Mouse (Mus musculus) heart, postnatal 4 days (tissue): ENCODE data around the gene Tmsb4x. TPM values are rescaled to one million over a fixed set of nuclear protein-coding genes. Genes with fewer than 3 reads are reported as not detected.

Source experiments
- DNase-seq: peaks from one replicate; pipeline ENCODE4 v3.0.0; 2021
- total RNA-seq, 2 experiments: library from RNA; stranded (reverse); gene quantifications; 2 replicates each; pipeline ENCODE4 v1.2.3; 2021

Gene Tmsb4x
- total RNA-seq, 2 experiments from 2014 or later: 856 to 962 TPM

- DNase-seq: no peak
These were observed 29.0 kb downstream of the Tmsb4x start for GRCm38 (mm10) chrX:167179961-167180642.

DNA sequence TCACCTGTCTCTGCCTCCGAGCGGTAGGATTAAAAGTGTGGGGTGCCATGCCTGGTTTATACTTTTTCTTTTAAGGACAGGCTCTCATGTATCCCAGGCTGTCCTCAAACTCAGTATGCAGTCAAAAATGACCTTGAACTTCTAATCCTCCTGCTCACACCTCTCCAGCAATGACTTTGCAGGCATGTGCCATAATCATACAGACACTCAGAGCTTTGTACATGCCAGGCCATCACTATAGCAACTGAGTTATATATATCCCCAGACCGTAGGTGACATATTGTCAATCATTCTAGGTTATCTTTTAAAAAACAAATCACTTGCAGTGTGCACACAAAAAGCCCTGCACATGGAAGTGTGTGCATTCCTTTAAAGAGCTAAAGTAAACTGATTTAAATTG lies 29.6 kb downstream of the Tmsb4x start:
- DNase-seq: no peak

GRCm38 (mm10) chrX:167175319-167175718 lies 33.8 kb downstream of the Tmsb4x start:
- DNase-seq: no peak

DNA sequence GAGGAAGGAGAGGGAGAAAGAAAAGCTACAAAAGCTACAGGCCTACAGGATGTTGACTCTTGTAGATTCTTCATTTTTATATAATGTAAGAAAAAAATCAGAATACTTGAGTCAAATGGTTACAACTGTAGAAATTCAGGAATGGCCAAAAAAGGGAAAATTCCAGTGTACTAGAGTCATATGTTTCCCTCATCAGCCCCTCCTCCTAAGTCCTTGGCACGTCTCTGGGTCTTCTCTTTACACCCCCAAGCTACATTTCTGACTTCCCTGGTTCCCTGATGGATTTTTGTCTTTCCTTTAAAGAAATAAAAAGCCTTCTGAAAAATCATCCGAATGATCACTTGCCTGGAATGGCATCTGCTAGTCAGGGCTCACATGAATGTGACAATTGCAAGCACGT lies 34.8 kb downstream of the Tmsb4x start:
- no peak for DNase-seq

GRCm38 (mm10) chrX:167172256-167172655 lies 36.9 kb downstream of the Tmsb4x start:
- no peak for DNase-seq

GRCm38 (mm10) chrX:167171281-167171680 lies 37.8 kb downstream of the Tmsb4x start:
- no peak for DNase-seq

GRCm38 (mm10) chrX:167167282-167167681 lies 41.8 kb downstream of the Tmsb4x start:
- no peak for DNase-seq

GRCm38 (mm10) chrX:167166051-167166450 lies 43.1 kb downstream of the Tmsb4x start:
- no peak for DNase-seq

DNA sequence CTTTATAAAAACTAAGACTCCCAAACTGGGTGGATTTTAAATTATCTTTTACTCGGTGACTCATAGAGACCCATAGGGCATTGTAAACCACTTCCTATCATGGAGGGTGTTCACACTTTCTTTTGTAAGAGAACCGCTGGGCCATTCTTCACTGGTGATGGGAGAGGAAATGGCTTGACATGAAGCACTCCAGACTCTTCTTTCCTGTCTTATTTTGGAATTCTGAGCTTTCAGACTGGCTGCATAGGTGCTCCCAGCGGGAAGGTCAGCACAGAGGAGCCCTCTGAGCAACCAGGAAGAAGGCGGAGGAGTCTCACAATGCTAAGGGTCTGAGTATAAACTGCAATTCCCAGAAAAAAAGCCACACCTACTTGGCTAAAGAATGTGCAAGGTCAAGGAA lies 51.4 kb downstream of the Tmsb4x start:
- DNase-seq: no peak

Other genes starting within 250 kb of the Tmsb4x start
- under 1 TPM; 0.77 to 0.86 TPM for gene Tlr8, start 55.0 kb upstream of the Tmsb4x start, total RNA-seq
- under 1 TPM; 0.83 to 0.99 TPM for gene Tlr7, start 121.2 kb upstream of the Tmsb4x start, total RNA-seq
- gene Prps2, start 173.4 kb upstream of the Tmsb4x start, total RNA-seq: 10 to 100 TPM; 24.9 to 29.2 TPM